Mouse (Mus musculus) kidney, postnatal 0 days (tissue): ENCODE data around the gene Gas1. TPM values are rescaled to one million over a fixed set of nuclear protein-coding genes. Genes with fewer than 3 reads are reported as not detected.

Source experiments
- ATAC-seq: fragments of 200-750 bp; cut with Nextera tagmentation; replicated peaks from 2 replicates; pipeline ENCODE4 v1.8.0; 2017; ENCODE audit warnings: low read depth, moderate number of reproducible peaks, moderate TSS enrichment, moderate library complexity; ENCODE audit not compliant: low FRiP score
- DNase-seq: peaks from one replicate; pipeline ENCODE4 v3.0.0-alpha.2; 2016; ENCODE audit warnings: low spot score
- H3K27ac ChIP-seq: fragments of 300-500 bp; sonication (generic); 2 replicates; pipeline ENCODE4 v1.5.1; 2014; ENCODE audit warnings: mild to moderate bottlenecking
- H3K27me3 ChIP-seq: fragments of 300-500 bp; sonication (generic); 2 replicates; pipeline ENCODE4 v1.6.1; 2014; ENCODE audit warnings: low read length, mixed read lengths; ENCODE audit not compliant: insufficient read depth
- H3K36me3 ChIP-seq: fragments of 300-500 bp; sonication (generic); 2 replicates; pipeline ENCODE4 v1.6.1; 2014; ENCODE audit warnings: low read length, mixed read lengths; ENCODE audit not compliant: insufficient read depth
- H3K4me1 ChIP-seq: fragments of 300-500 bp; sonication (generic); replicated peaks from 2 replicates; pipeline ENCODE4 v1.6.1; 2014; ENCODE audit warnings: antibody characterized with exemption, low read length, mixed read lengths; ENCODE audit not compliant: insufficient read depth
- H3K4me2 ChIP-seq: fragments of 300-500 bp; sonication (generic); 2 replicates; pipeline ENCODE4 v1.6.1; 2014; ENCODE audit warnings: mild to moderate bottlenecking, low read length, moderate library complexity, mixed read lengths
- H3K4me3 ChIP-seq: fragments of 300-500 bp; sonication (generic); replicated peaks from 2 replicates; pipeline ENCODE4 v1.5.1; 2014; ENCODE audit warnings: low read depth, low read length
- H3K9ac ChIP-seq: fragments of 300-500 bp; sonication (generic); 2 replicates; pipeline ENCODE4 v1.6.1; 2014; ENCODE audit warnings: low read depth, low read length
- H3K9me3 ChIP-seq: fragments of 300-500 bp; sonication (generic); replicated peaks from 2 replicates; pipeline ENCODE4 v1.6.1; 2016; ENCODE audit warnings: low read length, inconsistent platforms, mixed read lengths
- CTCF ChIP-seq: IDR thresholded peaks from 2 replicates; pipeline ENCODE4 v1.5.1; 2016; ENCODE audit warnings: antibody characterized with exemption, low read depth, mild to moderate bottlenecking, moderate library complexity
- WGBS: fragments of 180-500 bp; shearing (Covaris S2); extraction: QIAGEN DNeasy Blood & Tissue Kit; methylation state at CpG from one replicate; pipeline ENCODE4 v1.1.7; 2014; 5-methylcytosine and 5-hydroxymethylcytosine counted together
- polyA plus RNA-seq: library from polyadenylated mRNA; unstranded; fragments of >200 nt; fragmentation: Nextera tagmentation; extraction: Ambion mirVana; gene quantifications from 2 replicates; pipeline ENCODE4 v1.2.1, GENCODE M21; 2015

Gene Gas1
- 84.7 and 116 TPM in 2 replicates for polyA plus RNA-seq

DNA sequence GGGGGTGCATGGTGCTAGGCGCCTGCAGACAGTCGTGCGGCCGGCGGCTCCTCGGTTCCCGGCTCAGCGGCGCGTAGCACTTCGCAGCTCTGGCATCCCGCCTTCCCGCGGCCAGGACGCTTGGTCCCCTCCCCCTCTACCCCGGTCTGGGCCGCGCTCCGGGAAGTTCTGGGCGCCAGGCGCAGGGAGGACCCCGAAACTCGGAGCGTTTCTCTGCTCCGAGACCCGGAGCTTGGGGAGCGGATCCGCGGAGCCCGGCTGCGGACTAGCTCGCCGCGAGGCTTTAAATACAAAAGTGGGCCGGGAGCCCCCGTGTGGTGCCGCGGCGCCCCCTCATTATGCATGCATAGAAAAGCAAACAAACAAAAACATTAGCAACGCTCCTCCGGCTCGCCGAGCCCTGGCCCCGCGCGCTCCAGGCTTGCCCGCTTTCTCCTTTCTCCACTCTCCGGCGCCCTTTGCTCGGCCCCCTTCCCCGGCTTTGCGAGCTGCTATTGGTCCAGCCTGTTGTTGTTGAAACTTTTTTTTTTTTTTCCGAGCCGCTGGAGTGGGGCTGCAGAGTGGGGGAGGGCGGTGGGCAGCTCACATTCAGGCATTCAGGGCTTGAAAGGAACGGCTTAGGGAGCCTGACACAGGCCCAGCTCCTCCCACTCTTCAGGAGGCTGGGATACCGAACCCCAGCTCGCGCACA is at the start of gene Gas1:
Gas1 (minus strand) TSS at position 260 of the 691 bp plus-strand sequence.
- DNase-seq (peak; percentile 99), ATAC-seq (peak; percentile 91)
- no peaks in the 10 kb centered on the region for H3K9me3 ChIP-seq
- peaks cover 8% of the 10 kb centered on the region; the same call in 1 of the 2 replicates for H3K4me1 ChIP-seq
- H3K27me3 ChIP-seq: no peaks in the 10 kb centered on the region
- H3K4me3 ChIP-seq: peak within 1 kb of the TSS; percentile 91
- H3K27ac ChIP-seq: peak within 1 kb of the TSS; percentile 100
- H3K9ac ChIP-seq: peak within 1 kb of the TSS; percentile 97
- peak; percentile 38 for TF ChIP-seq CTCF
- under 1% methylated on average over 58 of the region's 59 CpGs for WGBS
- no peaks in the 10 kb centered on the region for H3K36me3 ChIP-seq
- peak within 1 kb of the TSS; percentile 61 for H3K4me2 ChIP-seq

DNA sequence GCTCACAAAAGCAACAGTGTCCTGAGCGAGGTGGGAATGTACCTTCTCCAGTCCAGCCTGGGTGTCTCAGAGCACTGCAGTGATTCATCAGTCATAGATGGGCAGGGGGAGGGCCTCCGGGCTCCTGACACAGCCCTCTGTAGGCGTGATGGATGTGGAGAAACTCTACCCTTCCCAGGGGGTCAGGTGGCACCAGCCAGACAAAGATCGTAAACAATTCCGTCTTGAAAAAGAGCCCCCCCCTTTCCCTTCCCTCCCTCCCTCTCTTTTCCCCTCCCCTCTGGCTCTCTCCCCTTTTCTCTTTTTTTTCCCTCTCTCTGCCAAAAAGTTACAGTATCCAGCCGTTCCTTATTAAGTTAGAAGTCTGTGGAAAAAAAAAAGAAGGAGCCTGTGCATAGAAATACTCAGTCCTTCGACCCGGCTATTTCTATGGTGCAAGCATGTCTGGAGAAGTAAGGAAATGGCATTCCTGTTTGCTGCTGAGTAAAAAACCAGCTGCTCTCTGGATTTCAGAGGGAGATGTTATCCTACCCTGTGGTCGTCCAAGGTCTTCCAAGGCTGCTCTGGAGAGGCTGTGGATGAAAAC is 49.2 kb upstream of the Gas1 start:
- H3K4me2 ChIP-seq: 0 out of 2 replicates have a peak overlapping the region, but pooled peaks have one; percentile 13
- DNase-seq (peak; percentile 95), ATAC-seq (peak; percentile 87)
- 0 out of 2 replicates have a peak, but pooled peaks have one; percentile 3 for TF ChIP-seq CTCF
- peak overlapping the region; percentile 78 for H3K27ac ChIP-seq
- 11% methylated on average over 9 of the region's 9 CpGs for WGBS
- no peaks in the 10 kb centered on the region for H3K36me3 ChIP-seq
- no peaks in the 10 kb centered on the region for H3K9me3 ChIP-seq
- H3K27me3 ChIP-seq: no peaks in the 10 kb centered on the region
- no peak overlapping the region for H3K9ac ChIP-seq
- peaks cover 5% of the 10 kb centered on the region; the same call in 1 of the 2 replicates for H3K4me1 ChIP-seq
- H3K4me3 ChIP-seq: no peak overlapping the region

DNA sequence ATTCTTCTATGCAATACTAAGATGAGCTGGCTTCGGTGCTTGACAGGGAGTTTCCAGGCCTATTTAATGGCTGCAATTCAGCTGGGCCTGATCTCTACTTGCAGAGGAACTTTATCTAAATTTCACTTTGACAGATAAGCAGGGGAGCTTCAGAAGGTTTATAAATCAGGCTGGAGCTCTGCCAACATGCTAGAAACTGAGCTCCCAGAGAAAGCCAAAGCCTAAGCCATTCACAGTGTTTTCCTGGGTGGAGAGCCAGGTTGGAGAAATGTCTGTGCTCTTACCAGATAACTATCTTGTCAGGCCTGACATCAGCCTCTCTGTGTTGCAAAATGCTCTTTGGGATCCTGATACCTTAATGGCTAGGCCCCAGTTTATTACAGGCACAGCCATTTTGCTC is 48.6 kb upstream of the Gas1 start:
- no peak for TF ChIP-seq CTCF
- DNase-seq: peak; percentile 91
- peak overlapping the region; percentile 78 for H3K27ac ChIP-seq
- no peaks in the 10 kb centered on the region for H3K36me3 ChIP-seq
- H3K4me1 ChIP-seq: peaks cover 5% of the 10 kb centered on the region; the same call in 1 of the 2 replicates
- H3K4me2 ChIP-seq: no peak overlapping the region
- no peak overlapping the region for H3K4me3 ChIP-seq
- no peaks in the 10 kb centered on the region for H3K27me3 ChIP-seq
- 22% methylated on average over 1 of the region's 1 CpGs for WGBS
- no peaks in the 10 kb centered on the region for H3K9me3 ChIP-seq
- H3K9ac ChIP-seq: no peak overlapping the region
- peak; percentile 3; the same call in 1 of the 2 replicates for ATAC-seq

DNA sequence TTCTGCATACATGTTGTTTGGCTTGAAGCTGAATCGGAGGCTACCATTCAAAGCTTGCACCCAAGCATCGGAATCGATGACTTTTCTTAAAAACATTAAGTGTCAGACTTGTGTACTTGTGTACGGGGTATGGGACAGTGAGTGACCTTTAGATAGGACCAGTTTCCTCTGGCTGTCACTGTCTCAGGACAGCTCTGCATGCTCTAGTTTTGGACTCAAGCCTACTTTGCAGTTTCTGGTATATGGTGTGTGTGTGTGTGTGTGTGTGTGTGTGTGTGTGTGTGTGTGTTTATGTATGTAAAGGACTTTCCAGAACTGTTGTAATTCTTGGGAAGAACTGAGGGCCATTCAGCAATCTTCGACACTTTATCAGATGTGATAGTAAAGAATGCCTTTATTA is 48.1 kb upstream of the Gas1 start:
- no peak overlapping the region for H3K4me2 ChIP-seq
- no peaks in the 10 kb centered on the region for H3K36me3 ChIP-seq
- no peak for DNase-seq
- no peaks in the 10 kb centered on the region for H3K9me3 ChIP-seq
- peak overlapping the region; percentile 78 for H3K27ac ChIP-seq
- no peaks in the 10 kb centered on the region for H3K27me3 ChIP-seq
- H3K4me3 ChIP-seq: no peak overlapping the region
- H3K4me1 ChIP-seq: peaks cover 5% of the 10 kb centered on the region; the same call in 1 of the 2 replicates
- ATAC-seq: no peak
- 44% methylated on average over 5 of the region's 5 CpGs for WGBS
- no peak overlapping the region for H3K9ac ChIP-seq
- no peak for TF ChIP-seq CTCF

DNA sequence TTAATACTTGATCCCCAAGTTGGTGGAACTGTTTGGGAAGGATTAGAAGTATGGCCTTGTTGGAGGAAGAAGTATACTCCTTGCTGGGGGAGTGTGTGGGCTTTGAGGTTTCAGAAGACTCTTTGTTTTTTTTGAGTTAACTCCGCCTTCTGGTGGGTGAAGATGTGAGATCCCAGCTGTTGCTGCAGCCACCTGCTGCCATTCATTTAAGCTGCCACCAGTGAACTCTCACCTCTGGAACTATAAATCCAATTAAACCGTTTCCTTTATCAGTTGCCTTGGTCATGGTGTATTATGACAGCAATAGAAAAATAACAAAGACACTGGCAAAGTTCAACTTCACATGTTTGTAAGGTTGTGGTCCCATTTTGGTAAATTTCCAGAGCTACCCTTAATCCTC is 46.6 kb upstream of the Gas1 start:
- Histone ChIP-seq H3K36me3 (no peaks in the 10 kb centered on the region), H3K9ac (no peak overlapping the region), H3K4me1 (peaks cover 5% of the 10 kb centered on the region; the same call in 1 of the 2 replicates), H3K27ac (no peak overlapping the region), H3K9me3 (no peaks in the 10 kb centered on the region), H3K4me2 (no peak overlapping the region), H3K27me3 (no peaks in the 10 kb centered on the region), H3K4me3 (no peak overlapping the region)
- ATAC-seq: no peak
- 42% methylated on average over 2 of the region's 2 CpGs for WGBS
- DNase-seq: no peak
- no peak for TF ChIP-seq CTCF

DNA sequence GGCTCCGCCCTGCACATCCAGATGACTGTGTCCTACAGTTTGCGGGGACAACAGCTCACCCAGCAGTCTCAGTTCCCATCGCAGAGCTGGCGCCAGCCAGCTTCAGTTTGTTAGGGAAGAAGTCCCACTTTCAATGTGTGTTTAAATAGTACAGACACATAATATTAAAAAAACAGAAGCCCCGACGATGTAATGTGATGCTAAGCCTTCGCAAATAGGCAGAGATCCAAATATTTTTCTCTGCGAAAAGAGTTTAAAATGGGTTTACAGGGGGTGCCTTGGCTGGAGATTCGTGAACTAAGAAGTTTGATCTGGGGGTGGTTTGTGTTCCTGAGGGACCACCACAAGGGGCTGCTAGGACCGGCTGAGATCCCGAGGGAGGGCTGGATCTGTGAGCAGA is 45.2 kb upstream of the Gas1 start:
- no peak for ATAC-seq

More for the DNA sequence above, 45.2 kb upstream of the Gas1 start:
- Histone ChIP-seq H3K9ac (no peak overlapping the region), H3K4me2 (no peak overlapping the region), H3K4me1 (0 out of 2 replicates have a peak, but pooled peaks cover 5% of the 10 kb centered on the region), H3K27ac (no peak overlapping the region), H3K9me3 (no peaks in the 10 kb centered on the region), H3K27me3 (no peaks in the 10 kb centered on the region), H3K36me3 (no peaks in the 10 kb centered on the region), H3K4me3 (no peak overlapping the region)
- WGBS: 59% methylated on average over 11 of the region's 11 CpGs
- DNase-seq: peak; percentile 38
- TF ChIP-seq CTCF: no peak
